Mouse (Mus musculus): ENCODE measurements around the gene Ralb.

- TF ChIP-seq POLR2A (IDR thresholded peaks at IDR 0.05; ENCODE audit: insufficient read length, low read depth) (no peak), POLR2AphosphoS2 (IDR thresholded peaks at IDR 0.05; ENCODE audit: insufficient read length, low read depth) (no peak), MAX (IDR thresholded peaks at IDR 0.05; ENCODE audit: low read depth) (no peak), USF1 (IDR thresholded peaks at IDR 0.05; ENCODE audit: low read depth) (peak; percentile 81), MYOD1 (IDR thresholded peaks at IDR 0.05; ENCODE audit: control insufficient read depth in 1 of 3, insufficient read length in 2 of 3, low read depth in 2 of 3) (no peak), SRF (IDR thresholded peaks at IDR 0.05; ENCODE audit: control insufficient read depth, insufficient read length, low read depth) (no peak)
Observed at GRCm38 (mm10) chr1:119463386-119463785, 41.2 kb downstream of the Ralb start.

Data from myocyte (in vitro differentiated cells).